Mouse (Mus musculus) embryo, embryonic 11 days (tissue): ENCODE results near the gene Tacr2.

ENCODE experiments used
- DNase-seq: peaks from one replicate; pipeline ENCODE4 v3.0.0-alpha.2; 2015

Gene Tacr2

GRCm38 (mm10) chr10:62252000-62252488 lies at the start of gene Tacr2:
TSS of gene Tacr2 (plus strand) at chr10:62252438.
- no peak for DNase-seq

- DNase-seq: no peak
Measured at GRCm38 (mm10) chr10:62202574-62202973, 49.7 kb upstream of the Tacr2 start.

GRCm38 (mm10) chr10:62208241-62208896 lies 43.9 kb upstream of the Tacr2 start:
- DNase-seq: peak; percentile 44

- no peak for DNase-seq
Measured at GRCm38 (mm10) chr10:62211310-62211709, 40.9 kb upstream of the Tacr2 start.

GRCm38 (mm10) chr10:62215169-62215616 lies 37.0 kb upstream of the Tacr2 start:
- no peak for DNase-seq

- no peak for DNase-seq
Measured at GRCm38 (mm10) chr10:62215633-62216032, 36.6 kb upstream of the Tacr2 start.

- DNase-seq: peak; percentile 39
Measured at GRCm38 (mm10) chr10:62216595-62216994, 35.6 kb upstream of the Tacr2 start.

GRCm38 (mm10) chr10:62217196-62217595 lies 35.0 kb upstream of the Tacr2 start:
- peak; percentile 33 for DNase-seq

- no peak for DNase-seq
Measured at GRCm38 (mm10) chr10:62218044-62218788, 34.0 kb upstream of the Tacr2 start.

- DNase-seq: no peak
Measured at GRCm38 (mm10) chr10:62218789-62219172, 33.5 kb upstream of the Tacr2 start.

- no peak for DNase-seq
Measured at GRCm38 (mm10) chr10:62220732-62221514, 31.3 kb upstream of the Tacr2 start.

GRCm38 (mm10) chr10:62221647-62222046 lies 30.6 kb upstream of the Tacr2 start:
- DNase-seq: no peak

- DNase-seq: no peak
Measured at GRCm38 (mm10) chr10:62222777-62223176, 29.5 kb upstream of the Tacr2 start.

GRCm38 (mm10) chr10:62224231-62224630 lies 28.0 kb upstream of the Tacr2 start:
- no peak for DNase-seq

- no peak for DNase-seq
Measured at GRCm38 (mm10) chr10:62225839-62226238, 26.4 kb upstream of the Tacr2 start.

- no peak for DNase-seq
Measured at GRCm38 (mm10) chr10:62228126-62228525, 24.1 kb upstream of the Tacr2 start.

GRCm38 (mm10) chr10:62230708-62231394 lies 21.4 kb upstream of the Tacr2 start, which contains the start of gene Tspan15:
TSS of gene Tspan15 (minus strand) at chr10:62231251.
- DNase-seq: peak; percentile 96

- no peak for DNase-seq
Measured at GRCm38 (mm10) chr10:62231395-62231732, 20.9 kb upstream of the Tacr2 start.

GRCm38 (mm10) chr10:62231811-62232210 lies 20.4 kb upstream of the Tacr2 start:
- no peak for DNase-seq

GRCm38 (mm10) chr10:62236165-62236564 lies 16.1 kb upstream of the Tacr2 start:
- no peak for DNase-seq

GRCm38 (mm10) chr10:62237205-62237604 lies 15.0 kb upstream of the Tacr2 start:
- DNase-seq: no peak

- DNase-seq: no peak
Measured at GRCm38 (mm10) chr10:62238688-62239087, 13.6 kb upstream of the Tacr2 start.

- DNase-seq: no peak
Measured at GRCm38 (mm10) chr10:62239270-62239669, 13.0 kb upstream of the Tacr2 start.
